Mouse (Mus musculus) bone marrow, adult 2 months (tissue): ENCODE data around the gene Ints14. TPM values are rescaled to one million over a fixed set of nuclear protein-coding genes. Genes with fewer than 3 reads are reported as not detected.
"Not testable (repeated sequence)": the region's sequence is repeated elsewhere in the genome, so short reads cannot be mapped to it uniquely, and the experiment has no call there.

Source experiments
- H3K27ac ChIP-seq: fragments of 200-500 bp; 2 replicates; pipeline ENCODE4 v1.5.1; 2012; ENCODE audit warnings: low read depth, mild to moderate bottlenecking, control low read depth, inconsistent platforms, low read length; ENCODE audit not compliant: control insufficient read depth, poor library complexity, insufficient read depth
- H3K4me1 ChIP-seq: fragments of 200-500 bp; 2 replicates; pipeline ENCODE4 v1.6.1; 2011; ENCODE audit warnings: low read length; ENCODE audit not compliant: control insufficient read depth, insufficient read depth
- H3K4me3 ChIP-seq: fragments of 200-500 bp; replicated peaks from 2 replicates; pipeline ENCODE3; 2011; ENCODE audit warnings: mild to moderate bottlenecking, low read depth, low read length, control low read depth; ENCODE audit not compliant: control insufficient read depth
- CTCF ChIP-seq: fragments of 200-500 bp; IDR thresholded peaks from 2 replicates; pipeline ENCODE4 v1.5.1; 2011; ENCODE audit warnings: low read length, control low read depth; ENCODE audit not compliant: control insufficient read depth, insufficient read depth
- POLR2A ChIP-seq: fragments of 200-500 bp; IDR thresholded peaks from 2 replicates; pipeline ENCODE4 v1.6.1; 2011; ENCODE audit warnings: low read depth, mild to moderate bottlenecking, control low read depth, low read length, borderline replicate concordance; ENCODE audit not compliant: control insufficient read depth
- WGBS: fragments of 180-500 bp; shearing (Covaris S2); methylation state at CpG from one replicate; pipeline ENCODE4 v1.1.7; 2018; 5-methylcytosine and 5-hydroxymethylcytosine counted together
- polyA plus RNA-seq: library from polyadenylated mRNA; stranded (reverse); fragments of >200 nt; gene quantifications from 2 replicates; pipeline ENCODE4 v1.2.4, GENCODE M21; 2011; ENCODE audit warnings: low replicate concordance; ENCODE audit not compliant: missing spikeins, insufficient read depth, insufficient read length

Ints14 gene
- polyA plus RNA-seq, 1 experiment, result 9.0 TPM

DNA sequence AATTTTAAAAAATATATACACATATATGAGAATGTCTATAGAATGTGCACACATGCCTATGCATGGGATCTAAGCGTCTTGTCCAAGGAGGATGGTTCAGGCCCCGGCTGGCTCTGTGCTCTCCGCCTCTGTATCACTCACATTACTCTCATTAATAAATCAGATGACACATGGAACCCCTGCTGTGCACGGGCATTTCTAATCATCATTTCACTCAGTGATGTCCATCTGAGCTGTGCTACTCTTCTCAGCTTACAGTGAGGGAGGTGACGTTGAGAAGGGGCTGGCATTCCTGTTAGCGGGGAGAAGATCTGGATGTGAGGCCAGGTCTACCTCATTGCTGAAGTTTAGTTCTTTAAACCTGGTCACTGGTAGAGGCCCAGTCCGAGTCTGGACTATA is 66.5 kb downstream of the Ints14 start:
- Histone ChIP-seq H3K27ac (no peak overlapping the region), H3K4me1 (peaks cover under 1% of the 10 kb centered on the region; the same call in 1 of the 2 replicates), H3K4me3 (no peak overlapping the region)
- 79% methylated on average over 7 of the region's 7 CpGs for WGBS
- TF ChIP-seq POLR2A (no peak), CTCF (no peak)

- no peak overlapping the region for H3K4me3 ChIP-seq
- WGBS, result 87% methylated on average over 5 of the region's 5 CpGs
- TF ChIP-seq CTCF (no peak), POLR2A (no peak)
- H3K27ac ChIP-seq, result no peak overlapping the region
- no peaks in the 10 kb centered on the region; the same call in 1 of the 2 replicates for H3K4me1 ChIP-seq
These were observed 67.6 kb downstream of the Ints14 start for GRCm38 (mm10) chr9:65028313-65028712.

GRCm38 (mm10) chr9:65031355-65031754 is 70.7 kb downstream of the Ints14 start:
- H3K27ac ChIP-seq, result not testable (repeated sequence)

GRCm38 (mm10) chr9:65031894-65032268 is 71.2 kb downstream of the Ints14 start:
- WGBS, result 16% methylated on average over 4 of the region's 4 CpGs
- peak overlapping the region; percentile 69; the same call in 1 of the 2 replicates for H3K27ac ChIP-seq
- TF ChIP-seq POLR2A, result no peak
- no peak for TF ChIP-seq CTCF
- peak overlapping the region; percentile 70 for H3K4me3 ChIP-seq
- H3K4me1 ChIP-seq, result no peaks in the 10 kb centered on the region; the same call in 1 of the 2 replicates

More at GRCm38 (mm10) chr9:65031355-65031754, 70.7 kb downstream of the Ints14 start:
- WGBS, result 20% methylated on average over 5 of the region's 5 CpGs
- peak overlapping the region; percentile 22 for H3K4me3 ChIP-seq
- not testable (repeated sequence) for H3K4me1 ChIP-seq

DNA sequence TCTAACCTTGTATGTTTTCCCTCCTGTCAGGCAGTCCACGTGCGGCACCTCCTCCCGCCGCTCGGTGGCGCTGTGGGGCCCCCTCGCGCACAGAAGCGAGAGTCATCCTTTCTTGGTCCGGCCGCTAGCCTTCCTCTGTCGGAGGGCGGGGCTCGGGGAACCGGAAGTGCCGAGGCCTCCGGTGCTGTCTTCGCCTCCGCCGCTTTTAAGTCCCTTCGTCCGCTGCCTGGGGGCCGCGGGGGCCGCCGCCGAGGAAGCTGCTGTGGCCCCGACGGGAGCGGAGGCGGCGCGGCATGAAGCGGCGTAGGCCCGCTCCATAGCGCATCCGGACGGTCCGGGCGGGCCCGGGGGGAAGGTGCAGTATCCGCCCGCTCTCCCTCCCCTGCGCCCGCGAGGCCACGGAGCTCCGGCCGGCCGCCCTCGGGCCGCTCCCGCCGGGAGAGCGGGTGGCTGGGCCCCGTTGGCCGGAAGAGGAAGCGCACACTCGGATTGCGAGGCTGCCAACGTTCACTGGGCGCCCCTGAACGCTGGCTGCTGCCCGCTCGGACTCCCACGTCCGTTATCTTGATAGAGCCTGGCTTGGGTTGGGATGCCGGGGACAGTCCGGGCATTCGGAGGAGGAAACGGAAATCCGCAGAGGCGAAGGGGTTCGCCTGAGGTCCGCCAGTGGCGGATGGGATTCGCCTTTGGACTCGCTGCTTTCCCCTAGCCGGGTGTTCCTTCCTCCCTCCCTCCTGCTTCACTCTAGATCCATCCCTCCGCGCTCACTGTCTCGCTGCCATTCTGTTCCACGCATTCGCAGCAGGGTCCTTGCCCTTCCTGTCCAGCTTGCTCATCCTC is 71.8 kb downstream of the Ints14 start, which contains the start of gene Dpp8:
TSS of gene Dpp8 (plus strand) at position 146 of the 840 bp plus-strand sequence.
- peak within 1 kb of the TSS; percentile 98 for H3K4me3 ChIP-seq
- under 1% methylated on average over 85 of the region's 85 CpGs for WGBS
- TF ChIP-seq POLR2A (peak; percentile 52; the same call in 1 of the 2 replicates), CTCF (peak; percentile 96)
- peak within 1 kb of the TSS; percentile 99 for H3K27ac ChIP-seq
- no peaks in the 10 kb centered on the region; the same call in 1 of the 2 replicates for H3K4me1 ChIP-seq

DNA sequence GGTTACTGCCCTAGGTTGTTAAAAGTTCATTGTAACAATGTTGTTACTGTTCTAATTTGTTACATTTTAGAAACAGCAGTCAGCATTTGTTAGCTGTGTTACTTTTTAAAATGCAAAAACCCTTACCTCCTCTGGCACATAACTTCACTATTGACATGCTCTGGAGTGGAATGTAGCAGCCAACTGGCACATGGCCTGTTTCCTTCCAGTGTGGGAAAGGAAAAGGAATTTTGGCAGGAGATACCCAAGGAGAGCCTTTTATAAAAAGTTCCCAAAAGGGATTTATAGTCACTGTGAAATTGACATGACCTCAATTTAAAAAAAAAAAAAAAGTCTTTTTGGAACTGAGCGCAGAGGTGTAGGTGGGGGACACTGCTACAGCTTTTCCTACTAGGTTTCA is 75.8 kb downstream of the Ints14 start:
- Histone ChIP-seq H3K4me3 (no peak overlapping the region), H3K4me1 (no peaks in the 10 kb centered on the region; the same call in 1 of the 2 replicates), H3K27ac (no peak overlapping the region)
- no peak for TF ChIP-seq POLR2A
- TF ChIP-seq CTCF, result no peak
- 92% methylated on average over 1 of the region's 1 CpGs for WGBS

Other genes starting within 250 kb of the Ints14 start
- gene Rab11a, start 223.1 kb upstream of the Ints14 start, polyA plus RNA-seq, result 132 and 148 TPM in 2 replicates
- 77.2 and 86.3 TPM in 2 replicates for gene Dennd4a, start 149.6 kb upstream of the Ints14 start, polyA plus RNA-seq
- 0.25 TPM in 1 of 2 replicates, not detected in the other for gene Slc24a1, start 9.3 kb upstream of the Ints14 start, polyA plus RNA-seq
- 9.2 and 18.0 TPM in 2 replicates for gene Hacd3, start 60.8 kb downstream of the Ints14 start, polyA plus RNA-seq
- gene Dpp8, start 71.5 kb downstream of the Ints14 start, polyA plus RNA-seq, result 23.7 and 25.9 TPM in 2 replicates
- 0.32 TPM in 1 of 2 replicates, not detected in the other for gene Igdcc4, start 140.6 kb downstream of the Ints14 start, polyA plus RNA-seq
- gene Igdcc3, start 180.3 kb downstream of the Ints14 start, polyA plus RNA-seq, result not detected in 2 replicates
- gene Parp16, start 234.4 kb downstream of the Ints14 start, polyA plus RNA-seq, result 4.3 and 7.0 TPM in 2 replicates